Mouse (Mus musculus): ENCODE results near the gene Eprs. TPM values are rescaled to one million over a fixed set of nuclear protein-coding genes. Genes with fewer than 3 reads are reported as not detected.

The Eprs gene
- polyA plus RNA-seq, 1 experiment from 2014 or later, result 136 TPM

- H3K36me3 ChIP-seq (ENCODE audit: control insufficient read depth, insufficient read depth, low read length), result peaks cover 9% of the 10 kb centered on the region
- no peak overlapping the region for H3K9ac ChIP-seq (ENCODE audit: low read depth, low read length)
- ATAC-seq, result no peak
- no peak overlapping the region for H3K27ac ChIP-seq (ENCODE audit: low read depth, low read length)
- H3K4me1 ChIP-seq (ENCODE audit: control insufficient read depth, insufficient read depth, low read depth, low read length), result no peaks in the 10 kb centered on the region
- no peak overlapping the region for H3K4me2 ChIP-seq (ENCODE audit: low read length)
- WGBS, result 88% methylated on average over 6 of the region's 6 CpGs
- H3K4me3 ChIP-seq (ENCODE audit: low read length), result no peak overlapping the region
- H3K27me3 ChIP-seq (replicated peaks; ENCODE audit: control insufficient read depth, insufficient read depth, low read length), result no peaks in the 10 kb centered on the region
- no peaks in the 10 kb centered on the region for H3K9me3 ChIP-seq (ENCODE audit: control insufficient read depth, low read length)
Observed at GRCm38 (mm10) chr1:185431245-185431997, 68.6 kb downstream of the Eprs start.

- no peak for ATAC-seq
- H3K9ac ChIP-seq (ENCODE audit: low read depth, low read length), result no peak overlapping the region
- WGBS, result 89% methylated on average over 13 of the region's 13 CpGs
- H3K4me3 ChIP-seq (ENCODE audit: low read length), result no peak overlapping the region
- H3K27ac ChIP-seq (ENCODE audit: low read depth, low read length), result no peak overlapping the region
- peaks cover 2% of the 10 kb centered on the region for H3K4me1 ChIP-seq (ENCODE audit: control insufficient read depth, insufficient read depth, low read depth, low read length)
- H3K4me2 ChIP-seq (ENCODE audit: low read length), result no peak overlapping the region
- peaks cover 9% of the 10 kb centered on the region for H3K36me3 ChIP-seq (ENCODE audit: control insufficient read depth, insufficient read depth, low read length)
- H3K9me3 ChIP-seq (ENCODE audit: control insufficient read depth, low read length), result no peaks in the 10 kb centered on the region
- H3K27me3 ChIP-seq (replicated peaks; ENCODE audit: control insufficient read depth, insufficient read depth, low read length), result no peaks in the 10 kb centered on the region
Observed at GRCm38 (mm10) chr1:185431998-185432317, 69.1 kb downstream of the Eprs start.

GRCm38 (mm10) chr1:185433112-185433511, 70.3 kb downstream of the Eprs start:
- ATAC-seq, result no peak
- Histone ChIP-seq H3K27me3 (replicated peaks; ENCODE audit: control insufficient read depth, insufficient read depth, low read length) (no peaks in the 10 kb centered on the region), H3K4me1 (ENCODE audit: control insufficient read depth, insufficient read depth, low read depth, low read length) (peaks cover 6% of the 10 kb centered on the region), H3K9me3 (ENCODE audit: control insufficient read depth, low read length) (no peaks in the 10 kb centered on the region), H3K4me3 (ENCODE audit: low read length) (no peak overlapping the region), H3K4me2 (ENCODE audit: low read length) (no peak overlapping the region), H3K36me3 (ENCODE audit: control insufficient read depth, insufficient read depth, low read length) (peaks cover 9% of the 10 kb centered on the region), H3K9ac (ENCODE audit: low read depth, low read length) (no peak overlapping the region), H3K27ac (ENCODE audit: low read depth, low read length) (no peak overlapping the region)
- 84% methylated on average over 6 of the region's 6 CpGs for WGBS

GRCm38 (mm10) chr1:185438841-185439580, 76.2 kb downstream of the Eprs start:
- peak; percentile 77 for ATAC-seq
- Histone ChIP-seq H3K27me3 (replicated peaks; ENCODE audit: control insufficient read depth, insufficient read depth, low read length) (no peaks in the 10 kb centered on the region), H3K4me3 (ENCODE audit: low read length) (no peak overlapping the region), H3K9me3 (ENCODE audit: control insufficient read depth, low read length) (no peaks in the 10 kb centered on the region), H3K4me1 (ENCODE audit: control insufficient read depth, insufficient read depth, low read depth, low read length) (peaks cover 13% of the 10 kb centered on the region), H3K4me2 (ENCODE audit: low read length) (no peak overlapping the region; the same call in 1 of the 2 replicates), H3K36me3 (ENCODE audit: control insufficient read depth, insufficient read depth, low read length) (no peaks in the 10 kb centered on the region), H3K27ac (ENCODE audit: low read depth, low read length) (peak overlapping the region; percentile 77), H3K9ac (ENCODE audit: low read depth, low read length) (no peak overlapping the region)
- WGBS, result 50% methylated on average over 9 of the region's 9 CpGs

- no peaks in the 10 kb centered on the region for H3K9me3 ChIP-seq (ENCODE audit: control insufficient read depth, low read length)
- peaks cover 11% of the 10 kb centered on the region for H3K4me1 ChIP-seq (ENCODE audit: control insufficient read depth, insufficient read depth, low read depth, low read length)
- H3K4me2 ChIP-seq (ENCODE audit: low read length), result no peak overlapping the region
- ATAC-seq, result peak; percentile 85
- no peaks in the 10 kb centered on the region for H3K36me3 ChIP-seq (ENCODE audit: control insufficient read depth, insufficient read depth, low read length)
- no peak overlapping the region for H3K4me3 ChIP-seq (ENCODE audit: low read length)
- H3K27me3 ChIP-seq (replicated peaks; ENCODE audit: control insufficient read depth, insufficient read depth, low read length), result no peaks in the 10 kb centered on the region
- H3K27ac ChIP-seq (ENCODE audit: low read depth, low read length), result peak overlapping the region; percentile 73
- WGBS, result 42% methylated on average over 18 of the region's 18 CpGs
- no peak overlapping the region for H3K9ac ChIP-seq (ENCODE audit: low read depth, low read length)
Observed at GRCm38 (mm10) chr1:185441703-185442472, 79.0 kb downstream of the Eprs start.

GRCm38 (mm10) chr1:185448936-185449335, 86.1 kb downstream of the Eprs start:
- Histone ChIP-seq H3K9me3 (ENCODE audit: control insufficient read depth, low read length) (no peaks in the 10 kb centered on the region), H3K9ac (ENCODE audit: low read depth, low read length) (no peak overlapping the region), H3K27me3 (replicated peaks; ENCODE audit: control insufficient read depth, insufficient read depth, low read length) (no peaks in the 10 kb centered on the region), H3K4me1 (ENCODE audit: control insufficient read depth, insufficient read depth, low read depth, low read length) (no peaks in the 10 kb centered on the region), H3K4me2 (ENCODE audit: low read length) (no peak overlapping the region), H3K27ac (ENCODE audit: low read depth, low read length) (no peak overlapping the region), H3K36me3 (ENCODE audit: control insufficient read depth, insufficient read depth, low read length) (0 out of 2 replicates have a peak, but pooled peaks cover 2% of the 10 kb centered on the region), H3K4me3 (ENCODE audit: low read length) (no peak overlapping the region)
- 95% methylated on average over 7 of the region's 7 CpGs for WGBS
- ATAC-seq, result no peak

GRCm38 (mm10) chr1:185449727-185450126, 86.9 kb downstream of the Eprs start:
- no peaks in the 10 kb centered on the region for H3K9me3 ChIP-seq (ENCODE audit: control insufficient read depth, low read length)

GRCm38 (mm10) chr1:185451077-185451476, 88.2 kb downstream of the Eprs start:
- ATAC-seq, result no peak
- no peak overlapping the region for H3K9ac ChIP-seq (ENCODE audit: low read depth, low read length)
- peaks cover 2% of the 10 kb centered on the region; the same call in 1 of the 2 replicates for H3K4me1 ChIP-seq (ENCODE audit: control insufficient read depth, insufficient read depth, low read depth, low read length)
- 0 out of 2 replicates have a peak, but pooled peaks cover 2% of the 10 kb centered on the region for H3K36me3 ChIP-seq (ENCODE audit: control insufficient read depth, insufficient read depth, low read length)
- no peak overlapping the region for H3K4me2 ChIP-seq (ENCODE audit: low read length)
- no peak overlapping the region for H3K4me3 ChIP-seq (ENCODE audit: low read length)
- WGBS, result 84% methylated on average over 8 of the region's 8 CpGs
- no peaks in the 10 kb centered on the region for H3K27me3 ChIP-seq (replicated peaks; ENCODE audit: control insufficient read depth, insufficient read depth, low read length)
- H3K9me3 ChIP-seq (ENCODE audit: control insufficient read depth, low read length), result no peaks in the 10 kb centered on the region
- H3K27ac ChIP-seq (ENCODE audit: low read depth, low read length), result no peak overlapping the region

More at GRCm38 (mm10) chr1:185449727-185450126, 86.9 kb downstream of the Eprs start:
- ATAC-seq, result no peak
- Histone ChIP-seq H3K4me1 (ENCODE audit: control insufficient read depth, insufficient read depth, low read depth, low read length) (peaks cover 2% of the 10 kb centered on the region; the same call in 1 of the 2 replicates), H3K9ac (ENCODE audit: low read depth, low read length) (no peak overlapping the region), H3K27me3 (replicated peaks; ENCODE audit: control insufficient read depth, insufficient read depth, low read length) (no peaks in the 10 kb centered on the region), H3K4me2 (ENCODE audit: low read length) (no peak overlapping the region), H3K36me3 (ENCODE audit: control insufficient read depth, insufficient read depth, low read length) (0 out of 2 replicates have a peak, but pooled peaks cover 2% of the 10 kb centered on the region), H3K27ac (ENCODE audit: low read depth, low read length) (no peak overlapping the region), H3K4me3 (ENCODE audit: low read length) (no peak overlapping the region)
- WGBS, result 80% methylated on average over 2 of the region's 2 CpGs

GRCm38 (mm10) chr1:185451495-185451894, 88.7 kb downstream of the Eprs start:
- 0 out of 2 replicates have a peak, but pooled peaks cover 2% of the 10 kb centered on the region for H3K36me3 ChIP-seq (ENCODE audit: control insufficient read depth, insufficient read depth, low read length)
- ATAC-seq, result no peak
- H3K9me3 ChIP-seq (ENCODE audit: control insufficient read depth, low read length), result no peaks in the 10 kb centered on the region
- no peak overlapping the region for H3K9ac ChIP-seq (ENCODE audit: low read depth, low read length)
- no peak overlapping the region for H3K4me3 ChIP-seq (ENCODE audit: low read length)
- no peaks in the 10 kb centered on the region for H3K27me3 ChIP-seq (replicated peaks; ENCODE audit: control insufficient read depth, insufficient read depth, low read length)
- no peak overlapping the region for H3K4me2 ChIP-seq (ENCODE audit: low read length)
- 95% methylated on average over 3 of the region's 3 CpGs for WGBS
- H3K27ac ChIP-seq (ENCODE audit: low read depth, low read length), result no peak overlapping the region
- peaks cover 5% of the 10 kb centered on the region for H3K4me1 ChIP-seq (ENCODE audit: control insufficient read depth, insufficient read depth, low read depth, low read length)

All from hindbrain, embryonic 16.5 days (tissue).